Mouse (Mus musculus) embryo, embryonic 9.5 days (tissue): Measurements from ENCODE around the gene Serinc4.

Experiments used
- DNase-seq: peaks from one replicate; pipeline ENCODE4 v3.0.0-alpha.2; 2017; ENCODE audit errors: extremely low spot score

Serinc4 gene

DNA sequence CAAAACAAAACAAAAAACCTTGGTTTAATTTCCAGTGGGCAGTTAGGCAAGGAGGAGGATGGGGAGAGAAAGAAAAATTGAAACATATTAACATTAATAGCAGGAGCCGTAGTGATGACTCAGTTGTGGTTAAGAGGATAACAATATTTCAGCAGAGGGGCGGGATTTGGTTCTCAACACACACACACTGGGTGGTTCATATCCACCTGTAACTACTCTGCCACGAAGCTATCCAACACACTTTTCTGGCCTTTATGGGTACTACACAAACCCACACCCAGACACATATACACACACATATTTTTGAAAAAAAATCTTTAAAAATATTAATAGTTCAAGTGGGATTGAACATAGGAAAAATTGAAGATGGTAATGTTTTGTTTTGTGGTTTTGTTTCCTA, 9.6 kb downstream of the Serinc4 start:
- no peak for DNase-seq

DNA sequence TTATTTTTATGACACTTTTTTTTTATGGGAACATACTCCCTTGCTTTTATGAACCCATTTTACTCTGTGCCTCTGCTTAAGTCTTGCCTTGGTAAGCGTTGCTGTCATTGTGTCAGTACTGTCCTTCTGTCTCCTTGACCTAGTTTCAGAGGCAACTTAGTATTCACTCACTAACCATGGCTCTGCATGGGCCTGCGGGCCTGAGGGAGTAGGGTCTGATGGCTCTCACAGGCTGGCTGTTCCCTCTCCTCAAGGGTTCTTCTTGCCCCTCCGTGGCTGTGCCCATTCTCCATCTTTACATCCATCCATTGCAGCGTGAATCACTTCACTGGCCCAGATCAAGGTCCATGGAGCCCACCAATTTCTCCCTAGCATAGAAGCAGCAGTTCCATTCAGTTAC, 10.1 kb downstream of the Serinc4 start:
- no peak for DNase-seq

DNA sequence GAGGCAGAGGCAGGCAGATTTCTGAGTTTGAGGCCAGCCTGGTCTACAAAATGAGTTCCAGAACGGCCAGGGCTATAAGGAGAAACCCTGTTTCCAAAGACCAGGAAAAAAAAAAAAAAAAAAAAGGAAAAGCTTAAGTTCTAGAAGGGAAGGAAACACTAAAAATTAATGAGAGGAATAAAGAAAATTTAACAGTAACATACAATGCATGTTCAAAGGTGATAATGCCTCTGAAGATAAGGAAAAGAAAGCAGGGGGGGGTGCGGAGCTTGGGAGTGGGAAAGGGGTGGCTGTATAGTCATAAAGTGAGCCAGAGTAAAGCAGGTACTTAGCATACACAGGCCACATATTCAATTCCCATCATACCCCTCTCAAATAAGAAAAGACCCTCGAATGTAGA, 11.5 kb downstream of the Serinc4 start:
- DNase-seq, result no peak

DNA sequence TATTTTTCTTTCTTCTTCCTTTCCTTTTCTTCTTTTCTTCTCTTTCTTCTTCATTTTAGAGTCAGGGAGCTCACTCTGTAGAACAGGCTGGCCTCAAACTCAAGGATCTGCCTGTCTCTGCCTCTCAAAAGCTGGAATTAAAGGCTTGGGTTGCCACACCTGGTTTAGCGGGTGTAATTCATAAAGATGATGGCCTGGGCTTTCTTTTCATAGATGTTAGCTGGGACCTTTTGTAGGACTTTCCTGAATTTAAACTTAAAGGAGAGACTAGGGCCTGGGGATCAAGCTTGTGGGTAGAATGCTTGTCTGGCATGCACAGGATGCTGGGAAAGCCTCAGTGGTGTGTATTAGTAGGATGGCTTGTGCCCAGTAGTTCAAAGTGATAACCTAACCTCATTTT, 12.4 kb downstream of the Serinc4 start, which contains the start of gene Ell3:
Gene Ell3, minus strand, starts transcription at position 101 of the 400 bp plus-strand sequence.
- no peak for DNase-seq

DNA sequence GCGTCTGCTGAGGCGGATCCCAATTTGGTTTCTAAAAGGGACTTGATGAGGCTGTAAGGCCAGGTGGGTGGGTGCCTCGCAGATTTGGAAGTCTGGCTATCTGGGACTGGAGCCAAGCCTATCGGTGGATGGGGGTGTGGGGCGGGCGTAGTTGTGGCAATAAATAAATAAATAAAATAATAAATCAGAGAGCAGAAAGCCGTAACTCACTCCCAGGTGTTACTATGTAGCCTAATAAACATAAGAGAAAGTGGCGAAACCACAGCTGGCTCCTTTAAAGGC, 13.6 kb downstream of the Serinc4 start:
- DNase-seq, result no peak

DNA sequence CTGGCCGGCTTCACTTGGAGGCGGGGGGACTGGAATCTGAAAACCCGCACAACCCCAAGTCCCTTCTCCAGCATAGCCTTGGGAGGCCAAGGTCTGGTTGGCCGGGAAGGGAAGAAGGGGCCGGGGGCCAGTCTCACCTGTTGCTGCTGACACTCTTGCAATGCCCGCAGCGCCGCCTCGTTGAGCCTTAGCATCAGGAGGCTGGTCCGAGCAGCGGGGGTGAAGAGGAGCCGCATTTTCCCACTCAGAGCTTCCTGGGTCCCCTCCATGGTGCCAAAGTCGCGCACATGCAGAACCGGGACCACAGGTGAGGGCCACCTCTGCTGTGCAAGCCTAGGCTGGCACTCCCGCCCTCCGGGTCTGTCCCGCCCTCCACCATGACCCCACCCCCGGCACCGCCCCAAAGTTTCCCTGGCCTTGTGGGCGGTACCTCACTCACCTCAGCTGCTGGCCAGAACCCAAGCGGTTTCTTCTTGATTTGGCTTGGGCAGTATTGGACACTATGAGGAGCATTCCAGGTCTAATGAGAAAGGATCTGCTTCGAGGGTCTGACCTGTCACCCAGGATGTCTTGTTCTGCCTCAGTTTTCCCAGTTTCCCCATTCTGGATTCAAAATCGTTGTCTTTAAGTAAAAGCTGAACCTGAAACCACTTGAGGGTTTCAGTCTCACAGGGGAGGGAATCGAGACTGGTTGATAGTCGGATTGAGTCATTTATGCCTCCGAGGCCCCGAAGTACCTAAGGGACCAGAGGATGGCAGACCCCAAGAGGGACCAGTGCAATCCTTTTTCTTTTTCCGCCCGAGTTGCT, 14.1 kb downstream of the Serinc4 start:
- peak; percentile 79 for DNase-seq

DNA sequence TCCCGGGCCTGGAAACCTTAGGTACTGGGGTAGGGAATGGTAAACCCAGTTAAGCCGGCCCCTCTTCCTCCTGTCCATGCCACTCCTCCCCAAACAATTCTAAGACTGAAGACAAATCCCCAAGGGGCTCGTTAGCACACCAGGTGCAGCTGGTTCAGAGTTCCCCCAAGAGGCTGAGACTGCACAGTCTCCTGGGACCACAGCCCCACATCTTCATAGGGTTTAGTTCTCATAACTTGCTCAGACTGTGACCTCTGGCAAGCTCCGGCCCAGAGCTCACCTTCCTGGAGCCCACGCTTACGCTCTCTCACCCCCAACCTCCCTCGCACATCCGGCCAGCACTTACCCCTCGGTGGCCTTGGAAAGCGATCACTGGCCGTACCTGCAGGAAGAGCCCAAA, 14.8 kb downstream of the Serinc4 start:
- DNase-seq, result no peak

DNA sequence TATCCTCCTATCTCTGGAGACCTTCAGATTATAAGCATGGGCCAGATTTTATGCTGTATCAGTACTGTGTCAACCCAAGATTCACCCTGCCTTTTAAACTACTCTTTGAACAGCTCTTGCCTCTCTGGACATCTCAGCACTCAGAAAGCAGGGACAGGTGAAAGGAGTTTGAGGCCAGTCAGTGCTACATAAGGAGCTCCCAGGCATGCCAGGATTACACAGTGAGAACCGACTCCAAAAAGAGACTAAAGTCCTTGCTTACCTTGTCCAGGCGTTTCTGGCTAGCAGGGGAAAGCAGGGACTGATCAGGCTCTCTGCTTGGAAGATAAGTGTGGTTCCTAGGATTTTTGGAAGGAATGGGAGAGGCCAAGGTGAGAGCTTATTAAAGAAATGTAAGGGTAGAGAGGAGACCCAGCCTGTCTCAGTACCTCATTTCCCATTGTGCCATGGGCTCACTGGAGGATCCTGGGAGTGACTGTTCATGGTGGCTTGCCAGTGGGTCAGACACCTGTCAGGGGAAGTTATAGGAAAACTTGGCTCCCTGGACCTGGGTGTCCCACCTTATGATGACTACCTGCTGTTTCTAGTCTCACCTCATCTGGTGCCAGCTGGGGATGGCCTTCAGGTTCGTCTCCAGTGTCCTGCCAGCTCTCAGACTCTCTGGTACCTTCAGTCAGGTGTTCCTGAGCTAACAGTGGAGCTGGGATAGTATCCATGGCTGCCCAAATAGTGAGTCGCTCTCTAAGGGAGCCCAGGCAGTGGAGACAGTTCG, 15.6 kb downstream of the Serinc4 start:
- no peak for DNase-seq

DNA sequence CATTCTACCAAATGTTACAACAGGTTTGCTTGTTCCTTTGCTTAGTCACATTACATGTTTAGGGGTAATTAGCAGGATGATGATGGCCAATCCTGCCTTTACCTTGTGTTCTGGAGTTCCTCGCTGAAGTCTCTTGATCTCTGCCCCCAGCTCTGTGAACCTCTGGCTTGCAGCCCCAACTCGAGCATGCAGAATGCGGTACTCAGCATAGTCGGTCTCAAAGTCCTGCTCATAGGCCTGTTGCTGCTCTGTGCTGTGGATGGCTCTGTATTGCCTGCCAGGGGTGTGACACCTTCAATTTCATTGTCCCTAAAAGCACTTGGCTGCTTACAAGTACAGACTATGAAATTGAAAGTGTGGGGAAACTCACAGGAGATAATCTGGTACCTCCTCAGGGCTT, 16.8 kb downstream of the Serinc4 start:
- no peak for DNase-seq

DNA sequence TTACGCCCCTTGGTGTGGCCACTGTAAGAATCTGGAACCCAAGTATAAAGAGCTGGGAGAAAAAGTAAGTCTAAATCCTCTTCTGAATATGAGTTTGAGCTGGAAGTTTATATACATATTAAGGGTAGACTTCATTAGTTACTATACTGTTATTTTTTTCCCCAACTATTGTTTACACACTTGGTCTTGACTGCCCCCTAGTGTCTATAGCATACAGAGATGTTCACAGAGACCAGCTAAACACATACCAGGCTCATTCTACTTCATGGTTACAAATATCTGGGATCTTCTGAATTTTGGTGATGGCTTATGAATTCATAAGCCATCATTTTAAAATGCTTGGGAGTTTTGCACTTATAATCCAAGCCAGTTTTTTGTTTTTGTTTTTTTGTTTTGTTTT, 21.7 kb downstream of the Serinc4 start:
- no peak for DNase-seq

DNA sequence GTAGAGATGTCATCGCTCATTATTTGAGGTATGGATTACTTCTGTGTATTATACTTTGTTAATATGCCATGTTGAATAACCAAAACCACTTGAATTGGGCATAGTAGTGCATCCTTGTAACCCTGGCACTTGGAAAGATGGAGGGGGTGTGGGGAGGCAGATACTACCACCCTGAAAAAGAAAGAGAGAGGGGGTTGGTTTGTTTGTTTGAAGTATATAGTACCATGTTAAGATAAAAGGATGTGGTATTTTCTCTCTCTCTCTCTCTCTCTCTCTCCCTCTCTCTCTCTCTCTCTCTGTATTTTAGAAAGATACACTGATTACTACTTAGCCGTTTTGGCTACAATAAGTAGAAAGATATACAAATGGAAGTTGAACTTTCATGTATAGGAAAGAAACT, 30.7 kb downstream of the Serinc4 start:
- no peak for DNase-seq

DNA sequence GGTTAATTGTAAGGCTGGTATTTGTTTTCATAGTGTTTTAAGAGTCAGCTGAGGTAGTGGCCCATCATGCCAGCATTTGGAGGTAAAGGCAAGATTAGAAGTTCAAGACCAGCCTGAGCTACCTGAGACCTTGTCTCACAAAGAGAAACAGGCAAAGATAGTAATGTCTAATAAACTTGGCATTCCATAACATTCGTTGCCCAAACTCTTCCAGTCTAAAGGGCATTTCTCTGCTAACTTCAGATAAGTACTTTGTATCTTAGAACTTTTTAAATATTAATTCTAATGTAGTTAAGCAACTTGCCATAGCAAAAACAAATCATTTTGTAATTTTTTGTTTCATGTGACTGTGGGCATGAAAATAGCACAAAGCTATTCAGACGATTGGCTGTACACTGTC, 33.4 kb downstream of the Serinc4 start:
- DNase-seq, result no peak

DNA sequence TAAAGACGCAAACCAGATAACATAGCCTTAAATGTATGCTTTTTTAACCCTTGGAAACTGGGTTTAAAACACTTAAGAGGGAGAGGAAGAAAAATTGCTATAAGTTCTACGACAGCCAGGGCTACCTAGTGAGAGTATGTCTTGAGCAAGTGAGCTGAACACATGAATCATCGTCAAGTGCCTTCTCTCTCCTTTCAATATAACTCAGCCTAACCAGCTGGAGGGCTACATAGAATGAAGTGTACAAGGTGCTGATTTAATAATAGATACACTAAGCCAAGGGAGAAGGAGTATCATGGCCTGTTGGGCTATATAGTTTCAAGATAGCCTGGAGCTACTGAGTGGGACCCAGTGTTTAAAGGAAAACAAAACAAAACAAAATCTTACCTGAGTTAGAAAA, 38.1 kb downstream of the Serinc4 start:
- DNase-seq, result no peak

DNA sequence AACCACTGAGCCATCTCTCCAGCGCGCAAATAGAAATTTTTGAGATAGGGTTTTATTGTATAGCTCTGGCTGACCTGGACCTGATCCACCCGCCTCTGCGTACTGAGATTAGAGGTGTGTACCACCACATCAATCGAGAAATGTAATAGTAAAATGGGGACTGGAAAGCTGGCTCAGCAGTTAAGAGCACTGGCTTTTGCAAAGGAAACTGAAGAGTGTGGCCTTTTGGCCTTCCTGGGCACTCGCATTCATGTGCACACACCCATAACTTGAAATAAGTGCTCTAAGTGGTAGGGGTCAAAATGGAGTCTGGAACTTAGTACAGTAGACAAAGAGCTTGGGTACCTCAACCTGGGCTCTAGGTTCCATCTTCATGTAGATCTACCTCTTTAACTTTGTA, 40.2 kb downstream of the Serinc4 start:
- DNase-seq, result no peak

DNA sequence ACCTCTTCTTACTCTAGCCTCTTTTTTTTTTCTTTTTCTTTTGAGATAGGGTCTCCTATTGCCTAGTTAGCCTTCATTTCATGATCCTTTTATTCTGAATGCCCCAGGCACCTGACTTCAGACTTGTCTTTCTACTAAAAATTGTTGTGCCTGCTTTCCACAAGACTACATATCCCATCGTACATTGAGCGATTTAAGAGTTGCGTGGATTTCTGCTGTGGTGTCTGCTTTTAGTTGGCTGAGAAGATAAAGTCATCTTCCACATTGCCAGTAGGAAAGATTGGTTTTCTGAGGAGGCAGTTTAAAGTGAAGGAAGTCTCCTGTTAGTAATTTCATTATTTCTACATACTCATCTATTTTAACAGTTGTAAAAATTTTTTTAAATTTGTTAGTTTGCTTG, 41.0 kb downstream of the Serinc4 start:
- DNase-seq, result no peak

DNA sequence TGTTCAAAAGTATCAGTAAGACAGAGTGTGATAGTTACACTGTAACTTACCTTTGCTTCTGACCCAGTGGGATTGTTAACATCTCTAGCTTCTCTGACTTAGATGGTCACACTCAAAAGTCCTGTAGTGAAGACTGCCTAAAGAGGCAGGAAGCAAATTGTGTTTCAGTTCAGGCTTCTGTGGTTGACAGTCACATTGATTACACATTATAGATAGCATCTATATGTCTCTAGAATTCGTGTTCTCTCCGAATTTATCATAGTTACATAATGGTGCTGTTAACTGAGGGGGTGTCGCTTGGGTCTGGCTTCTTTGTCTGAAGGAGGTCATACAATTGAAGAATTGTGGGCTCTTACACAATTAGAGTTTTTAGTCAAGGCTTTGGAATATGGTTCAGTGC, 41.5 kb downstream of the Serinc4 start:
- no peak for DNase-seq

DNA sequence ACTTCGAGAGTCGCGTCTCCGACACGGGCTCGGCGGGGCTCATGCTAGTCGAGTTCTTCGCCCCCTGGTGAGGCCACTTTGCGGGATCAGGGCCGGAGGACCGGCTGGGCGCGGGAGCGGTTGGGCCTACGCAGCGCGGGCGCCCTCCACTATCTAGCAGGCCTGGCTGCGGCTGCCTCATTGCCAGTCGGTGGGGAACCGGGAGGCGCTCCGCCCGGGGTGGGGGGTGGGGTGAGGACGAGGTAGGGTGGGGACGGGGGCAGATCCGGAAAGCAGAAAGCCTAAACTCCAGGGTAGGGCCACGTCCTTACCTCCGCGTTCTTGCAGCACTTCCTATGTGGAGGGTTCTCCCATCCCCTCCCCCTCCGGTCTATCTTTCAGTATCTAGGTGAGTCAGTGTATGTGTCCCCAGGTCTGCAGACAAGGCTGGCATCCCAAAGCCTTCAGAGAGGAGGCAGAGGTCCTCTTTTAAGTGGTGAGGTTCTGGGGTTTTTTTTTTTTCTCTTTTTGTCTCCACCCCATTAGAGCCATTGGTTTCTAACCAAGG, 42.4 kb downstream of the Serinc4 start:
- no peak for DNase-seq

DNA sequence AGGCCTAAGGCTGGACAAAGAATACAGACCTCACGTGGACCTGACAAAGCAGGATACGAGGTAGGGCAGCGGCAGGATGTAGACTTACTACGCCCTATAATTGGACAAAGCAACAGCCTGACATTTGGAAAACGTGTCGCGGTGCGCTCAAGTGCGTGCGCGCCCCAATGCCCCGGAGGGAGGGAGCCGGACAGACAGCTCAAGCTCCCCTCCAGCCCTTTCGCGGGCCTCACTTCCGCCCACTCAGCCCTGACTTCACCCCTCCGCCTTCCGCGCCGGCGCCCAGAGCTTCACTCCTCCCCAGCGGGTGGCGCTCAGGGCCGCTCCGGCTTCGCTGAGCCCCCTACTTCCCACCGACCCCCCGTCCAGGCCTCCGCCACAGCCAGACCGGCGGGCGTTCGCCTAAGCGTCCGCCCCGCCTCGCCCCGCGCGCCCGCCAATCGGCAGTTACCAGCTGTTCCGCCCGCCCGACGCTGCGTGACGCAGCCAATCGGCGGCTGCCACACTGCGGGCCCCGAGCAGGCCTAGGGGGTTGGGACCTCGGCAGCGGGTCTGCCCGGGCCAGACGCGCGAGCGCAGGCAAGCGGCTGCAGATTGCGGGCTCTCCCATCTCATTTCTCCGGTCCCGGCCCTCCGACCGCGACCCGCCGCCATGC, 43.1 kb downstream of the Serinc4 start, which contains the start of the genes Pdia3 and Catsper2:
Gene Pdia3, plus strand, starts transcription at position 389 of the 656 bp plus-strand sequence.
Gene Catsper2, minus strand, starts transcription at position 406 of the 656 bp plus-strand sequence.
- DNase-seq, result peak; percentile 98

DNA sequence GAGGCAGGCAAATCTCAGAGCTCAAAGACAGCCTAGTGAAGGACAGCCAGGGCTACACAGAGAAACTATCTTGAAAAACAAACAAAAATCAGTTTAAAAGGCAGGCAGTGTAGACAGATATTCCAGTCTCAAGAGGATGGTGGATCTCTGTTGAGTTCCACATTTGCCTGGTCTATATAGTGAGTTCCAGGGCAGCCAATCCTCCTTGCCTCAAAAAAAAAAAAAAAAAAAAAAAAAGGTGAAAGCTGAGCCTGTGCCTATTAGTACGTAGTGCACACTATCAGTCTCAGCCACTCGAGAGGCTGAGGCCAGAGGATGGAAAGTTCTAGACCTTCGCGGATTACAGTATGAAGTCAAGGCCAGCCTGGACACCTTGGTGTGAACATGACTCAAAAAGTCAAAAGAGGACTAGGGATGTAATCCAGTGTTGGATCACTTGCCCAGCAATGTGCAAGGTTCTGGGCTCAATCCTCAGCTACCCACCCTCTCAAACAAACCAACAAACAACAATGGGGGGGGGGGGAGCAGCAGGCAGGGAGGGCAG, 43.7 kb downstream of the Serinc4 start:
- no peak for DNase-seq

DNA sequence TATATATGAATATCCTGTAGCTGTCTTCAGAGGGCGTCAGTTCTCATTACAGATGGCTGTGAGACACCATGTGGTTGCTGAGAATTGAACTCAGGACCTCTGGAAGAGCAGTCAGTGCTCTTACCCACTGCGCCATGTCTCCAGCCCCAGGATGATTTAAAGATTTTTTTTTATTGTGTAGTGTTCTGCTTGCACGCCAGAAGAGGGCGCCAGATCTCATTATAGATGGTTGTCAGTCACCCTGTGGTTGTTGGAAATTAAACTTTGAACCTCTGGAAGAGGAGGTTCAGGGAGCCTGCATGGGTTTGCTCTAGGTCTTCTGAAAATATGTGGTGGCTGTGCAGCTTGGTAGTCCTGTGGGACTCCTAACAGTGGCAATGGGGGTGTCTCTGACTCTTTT, 48.4 kb downstream of the Serinc4 start:
- DNase-seq, result peak; percentile 28

DNA sequence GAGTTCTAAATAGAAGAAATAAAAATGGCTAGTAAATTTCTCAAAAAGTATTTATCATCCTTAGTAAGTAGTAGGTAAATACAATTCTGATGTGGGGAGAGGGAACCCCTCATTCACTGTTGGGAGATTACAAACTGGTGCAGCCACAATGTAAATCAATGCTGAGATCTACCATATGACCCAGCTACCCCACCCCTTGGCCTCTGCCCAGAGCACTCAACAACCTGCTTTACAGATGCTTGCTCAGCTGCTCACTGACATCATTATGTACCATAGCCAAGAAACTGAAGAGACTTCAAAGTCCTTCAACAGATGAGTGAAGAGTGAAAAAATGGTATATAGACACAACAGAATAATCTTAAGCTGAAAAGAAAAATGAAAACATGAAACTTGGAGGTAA, 53.3 kb downstream of the Serinc4 start:
- no peak for DNase-seq

DNA sequence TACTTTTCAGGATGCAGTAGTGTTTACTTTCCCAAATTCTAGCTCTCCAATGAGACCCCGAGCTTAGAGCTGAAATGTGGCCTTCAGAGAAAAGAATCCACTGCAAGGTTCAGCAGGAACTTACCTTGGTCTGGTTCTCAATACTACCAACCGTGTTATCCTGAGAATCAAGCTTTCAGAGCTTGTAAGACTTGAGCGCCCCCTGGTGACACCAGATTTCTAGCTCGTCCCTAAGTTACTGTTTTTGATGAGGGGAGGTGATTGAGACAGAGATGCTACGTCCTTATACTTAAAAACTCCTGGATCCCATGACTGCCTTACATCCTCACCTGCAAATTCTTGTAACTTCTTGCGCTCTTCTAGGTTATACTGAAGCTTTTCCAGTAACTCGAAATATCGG, 60.0 kb downstream of the Serinc4 start:
- DNase-seq, result peak; percentile 66
